Mouse (Mus musculus): ENCODE measurements at regions not wholly inside any gene's neighbourhood (a gene's known extent, or its start where the extent isn't known, plus 50 kb on each side); places are given as distances from the start of the nearest gene placed in this dataset.
"Not testable (repeated sequence)": the region's sequence is repeated elsewhere in the genome, so short reads cannot be mapped to it uniquely, and the experiment has no call there.

DNA sequence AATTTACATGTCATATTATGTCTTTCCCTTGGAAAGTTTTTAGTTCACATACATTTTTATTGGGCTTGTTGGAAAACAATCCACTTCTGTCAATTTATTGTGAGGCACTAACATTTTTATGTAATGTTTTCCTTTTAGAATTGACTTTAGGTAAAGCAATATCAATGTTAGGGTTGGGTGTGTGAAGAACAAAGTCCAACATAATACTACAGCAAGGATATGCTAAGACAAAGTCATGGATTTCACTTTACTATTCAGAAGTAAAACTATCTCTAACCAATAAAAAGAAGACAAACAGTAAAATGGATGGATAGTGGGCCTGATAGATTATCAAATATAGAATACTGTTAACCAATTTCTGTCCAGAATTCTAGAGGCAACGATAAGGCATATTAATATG lies 208.4 kb downstream of the Amd2 start:
- ATAC-seq (no peak), DNase-seq (ENCODE audit: low read depth, low spot score) (no peak)
- TF ChIP-seq CTCF (IDR thresholded peaks at IDR 0.05): no peak
- CTCF ChIA-PET: interaction anchor here (1.2 kb wide), 1 partner anchor 22 kb away, joined by 3 read pairs; no protein-coding TSS in a partner anchor
- in situ Hi-C loops (cut with MboI; ENCODE audit: low pct_unique_long_range_greater_than_20kb): no loop called here
- H3K27me3 ChIP-seq: no peaks in the 10 kb centered on the region
- POLR2A ChIA-PET: no interaction called here

DNA sequence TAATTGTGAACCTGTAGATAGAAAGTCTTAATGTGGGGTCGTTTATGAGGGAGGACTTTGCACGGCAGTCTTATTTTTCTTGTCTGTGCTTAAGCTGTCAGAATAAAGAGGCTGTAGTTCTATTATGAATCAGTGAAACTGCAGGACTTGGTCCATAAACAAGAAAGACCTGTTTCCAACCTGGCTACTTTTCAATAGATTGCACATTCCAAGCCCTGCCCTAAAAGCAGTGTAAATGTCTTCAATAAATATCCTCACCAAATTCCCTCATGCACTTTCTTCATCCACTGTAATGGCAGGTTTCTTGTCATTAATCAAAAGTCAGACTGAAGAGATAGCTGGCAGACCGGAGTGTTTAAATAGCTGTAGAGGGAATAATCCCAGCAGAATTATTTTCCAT lies 209.1 kb downstream of the Amd2 start:
- in situ Hi-C loops (cut with MboI; ENCODE audit: low pct_unique_long_range_greater_than_20kb): no loop called here
- ChIA-PET POLR2A (no interaction called here), CTCF (interaction anchor here (1.2 kb wide), 1 partner anchor 22 kb away, joined by 3 read pairs; no protein-coding TSS in a partner anchor)
- ATAC-seq: no peak
- no peak for TF ChIP-seq CTCF (IDR thresholded peaks at IDR 0.05)
- H3K27me3 ChIP-seq: no peaks in the 10 kb centered on the region
- DNase-seq (ENCODE audit: low read depth, low spot score): no peak

DNA sequence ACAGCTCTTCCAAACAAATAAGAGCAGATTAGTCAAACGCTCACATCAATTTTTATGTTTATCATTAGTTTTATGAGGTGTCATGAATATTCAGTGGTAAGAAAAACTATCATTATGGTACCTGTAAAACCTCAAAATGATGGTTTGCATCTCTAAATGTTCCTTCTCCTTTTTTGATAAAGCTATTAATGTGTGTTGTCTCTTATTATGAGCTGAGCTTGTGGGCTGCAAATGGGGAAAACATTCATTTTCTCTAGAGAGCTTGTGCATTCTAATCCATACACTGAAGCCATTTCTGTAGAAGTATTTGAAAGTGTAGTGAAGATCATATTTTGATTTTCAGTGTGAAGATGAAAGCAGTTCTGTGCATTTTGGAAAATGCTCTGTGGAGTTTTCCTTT lies 209.6 kb downstream of the Amd2 start:
- TF ChIP-seq CTCF (IDR thresholded peaks at IDR 0.05): no peak
- no peak for DNase-seq (ENCODE audit: low read depth, low spot score)
- H3K27me3 ChIP-seq: no peaks in the 10 kb centered on the region
- POLR2A ChIA-PET: no interaction called here
- CTCF ChIA-PET: interaction anchor here (1.2 kb wide), 1 partner anchor 21 kb away, joined by 3 read pairs; no protein-coding TSS in a partner anchor
- ATAC-seq: no peak
- in situ Hi-C loops (cut with MboI; ENCODE audit: low pct_unique_long_range_greater_than_20kb): no loop called here

DNA sequence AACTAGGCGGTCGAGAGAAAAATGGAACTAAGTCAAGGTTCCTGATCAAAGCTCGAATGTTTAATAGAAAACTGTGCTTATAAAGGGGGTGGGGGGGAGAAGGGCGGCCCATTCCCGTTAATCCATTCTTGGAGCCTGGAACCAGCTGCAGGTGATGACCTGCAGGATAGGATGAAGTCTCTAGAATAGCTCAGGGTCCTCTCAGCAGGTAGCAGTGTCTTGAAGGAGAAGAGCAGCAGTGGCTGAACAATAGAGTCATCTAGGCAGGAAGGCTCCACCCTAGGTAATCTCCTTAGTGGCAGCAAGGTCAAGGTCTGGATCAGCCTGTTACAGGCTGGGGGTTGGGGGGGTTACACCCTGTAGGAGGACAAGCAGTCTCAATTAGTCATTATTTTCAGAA lies 232.9 kb downstream of the Amd2 start:
- in situ Hi-C loops (cut with MboI; ENCODE audit: low pct_unique_long_range_greater_than_20kb); ATAC-seq; DNase-seq (ENCODE audit: low read depth, low spot score); CTCF ChIA-PET; POLR2A ChIA-PET; H3K27me3 ChIP-seq: not testable (repeated sequence)

DNA sequence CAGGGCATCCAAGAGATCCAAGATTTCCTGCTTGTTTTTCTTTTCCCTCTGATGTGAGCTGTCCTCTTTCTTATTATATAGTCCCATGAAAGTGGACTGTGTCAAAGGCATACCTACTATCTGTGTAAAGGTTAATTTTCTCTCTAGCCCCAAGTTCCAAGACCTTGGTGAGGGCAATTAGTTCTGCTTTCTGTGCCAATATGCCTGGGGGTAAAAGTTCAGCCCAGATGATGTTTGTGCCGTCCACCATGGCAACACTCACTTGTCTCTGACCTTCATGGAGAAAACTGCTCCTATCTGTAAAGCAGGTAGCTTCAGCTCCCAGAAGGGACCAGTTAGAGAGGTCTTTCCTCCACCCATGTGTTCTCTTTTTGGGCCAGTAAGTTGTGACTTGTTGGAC lies 265.2 kb downstream of the Amd2 start:
- in situ Hi-C loops (cut with MboI; ENCODE audit: low pct_unique_long_range_greater_than_20kb): no loop called here
- ATAC-seq: no peak
- no peak for DNase-seq (ENCODE audit: low read depth, low spot score)
- ChIA-PET CTCF (no interaction called here), POLR2A (no interaction called here)
- H3K27me3 ChIP-seq: no peaks in the 10 kb centered on the region
- no peak for TF ChIP-seq CTCF (IDR thresholded peaks at IDR 0.05)

DNA sequence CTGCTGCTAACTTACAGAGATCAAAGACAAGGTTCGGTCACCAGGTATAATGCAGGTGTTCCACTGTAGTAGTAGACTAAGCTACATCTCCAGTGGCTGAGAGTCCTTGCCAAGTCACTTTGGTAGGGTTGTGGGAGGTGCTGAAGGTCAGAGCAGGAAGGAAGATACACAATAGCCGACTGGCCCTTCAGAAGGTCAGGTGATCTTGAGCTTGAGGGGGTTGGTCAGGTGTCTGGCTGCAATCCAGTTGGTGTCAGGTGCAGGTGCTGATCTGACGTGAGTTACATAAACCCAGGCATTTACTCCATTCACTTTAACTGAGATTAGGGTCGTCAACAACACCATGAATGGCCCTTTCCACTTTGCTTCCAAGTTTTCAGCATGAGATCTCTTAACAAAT lies 266.8 kb downstream of the Amd2 start:
- ChIA-PET POLR2A (no interaction called here), CTCF (no interaction called here)
- in situ Hi-C loops (cut with MboI; ENCODE audit: low pct_unique_long_range_greater_than_20kb): no loop called here
- no peak for TF ChIP-seq CTCF (IDR thresholded peaks at IDR 0.05)
- DNase-seq (ENCODE audit: low read depth, low spot score) (no peak), ATAC-seq (no peak)
- no peaks in the 10 kb centered on the region for H3K27me3 ChIP-seq

DNA sequence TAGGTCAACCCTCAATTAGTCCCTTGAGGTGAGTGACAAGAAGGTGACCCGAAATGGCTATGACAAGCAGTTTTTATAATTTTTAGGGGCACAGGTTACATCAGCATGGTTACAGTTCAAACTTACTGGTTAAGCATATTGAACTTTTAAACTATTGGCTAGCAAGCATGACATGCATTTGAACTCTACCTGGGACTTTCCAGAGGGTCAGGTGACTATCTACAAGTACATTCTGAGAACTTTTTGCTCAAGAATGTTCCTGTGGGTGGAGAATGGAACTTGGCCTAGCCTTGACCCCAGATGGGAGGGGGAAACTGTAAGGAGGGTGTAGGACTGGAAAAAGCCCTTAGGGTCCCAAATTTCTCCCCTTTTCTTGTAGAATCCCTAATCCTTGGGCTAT lies 267.8 kb downstream of the Amd2 start:
- ATAC-seq (no peak), DNase-seq (ENCODE audit: low read depth, low spot score) (no peak)
- in situ Hi-C loops (cut with MboI; ENCODE audit: low pct_unique_long_range_greater_than_20kb): no loop called here
- CTCF ChIA-PET: no interaction called here
- no peaks in the 10 kb centered on the region for H3K27me3 ChIP-seq
- no peak for TF ChIP-seq CTCF (IDR thresholded peaks at IDR 0.05)
- POLR2A ChIA-PET: no interaction called here
